ENCODE assay signal across 9 mouse cellular contexts in the genomic region with DNA sequence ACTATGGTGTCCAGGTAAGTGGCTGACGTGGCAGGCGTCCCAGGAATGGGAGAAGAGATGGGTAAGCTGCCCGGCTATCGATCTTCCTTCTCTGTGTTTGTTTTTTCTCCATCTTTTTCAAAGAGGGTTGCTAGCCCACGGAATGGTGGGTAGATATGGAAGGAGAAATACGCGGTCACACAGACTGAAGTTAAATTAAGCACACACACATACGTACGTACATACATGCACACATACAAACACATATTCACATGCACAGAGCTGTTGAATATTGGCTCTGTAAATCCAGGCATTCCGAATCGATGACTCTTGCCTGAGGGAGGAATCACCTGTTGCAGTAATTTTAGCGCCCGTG. TPM values are rescaled to one million over a fixed set of nuclear protein-coding genes. Genes with fewer than 3 reads are reported as not detected.
DNase-seq lines count a peak whose midpoint lies in the region; ATAC-seq and TF ChIP-seq lines count a peak whose summit lies in the region.
"Had no signal": no experiment of that assay in that cellular context is flagged by ENCODE, and none has a peak within 500 bp of the region (broad histone marks: within the 10 kb centered on the region; RNA-seq: fewer than 3 reads in every experiment).

No protein-coding gene starts in this region.

- H3K4me2 ChIP-seq in heart, postnatal 0 days (ENCODE audit: low read depth, low read length), result peak overlapping the region; percentile 71

- no peak; the same call in 1 of the 2 replicates for TF ChIP-seq EP300 in heart, postnatal 0 days (IDR thresholded peaks at IDR 0.05; ENCODE audit: low read depth)

- no peak for ATAC-seq in heart, postnatal 0 days (ENCODE audit: insufficient read depth, low read depth)
- ATAC-seq in Patski, result peak; percentile 12

- peaks cover 15% of the 10 kb centered on the region for H3K4me1 ChIP-seq in heart, postnatal 0 days (ENCODE audit: control insufficient read depth, insufficient read depth)
- H3K4me1 ChIP-seq in hindbrain, embryonic 10.5 days (replicated peaks), result peaks cover 18% of the 10 kb centered on the region
- peaks cover 21% of the 10 kb centered on the region for H3K4me1 ChIP-seq in midbrain, embryonic 10.5 days

- DNase-seq in heart, postnatal 0 days (ENCODE audit: low spot score), result no peak
- DNase-seq in heart, adult 18-20 months, result no peak
- DNase-seq in Patski (ENCODE audit: low read depth, low spot score), result no peak
- DNase-seq in hindbrain, embryonic 10.5 days (ENCODE audit: low spot score), result no peak
- no peak for DNase-seq in midbrain, embryonic 10.5 days (ENCODE audit: low spot score)
- no peak for DNase-seq in adrenal gland, adult 18-20 months (ENCODE audit: low spot score in 2 of 2)
- DNase-seq in urinary bladder, postnatal 36 days (ENCODE audit: low spot score in 2 of 2), result no peak
- no peak for DNase-seq in urinary bladder, adult 18-20 months (ENCODE audit: low spot score in 2 of 2)

- H3K27me3 ChIP-seq in heart, postnatal 0 days (ENCODE audit: control insufficient read depth, insufficient read depth, low read length), result no peaks in the 10 kb centered on the region
- peaks cover 6% of the 10 kb centered on the region for H3K27me3 ChIP-seq in Patski
- no peaks in the 10 kb centered on the region for H3K27me3 ChIP-seq in hindbrain, embryonic 10.5 days (ENCODE audit: insufficient read depth, poor library complexity, severe bottlenecking)
- H3K27me3 ChIP-seq in midbrain, embryonic 10.5 days (ENCODE audit: low read depth, poor library complexity, severe bottlenecking), result no peaks in the 10 kb centered on the region

- H3K9ac ChIP-seq in heart, postnatal 0 days (replicated peaks; ENCODE audit: low read depth, low read length), result peak overlapping the region; percentile 57

- H3K4me3 ChIP-seq in heart, postnatal 0 days (ENCODE audit: low read depth, low read length), result peak overlapping the region; percentile 67
- peak overlapping the region; percentile 75 for H3K4me3 ChIP-seq in hindbrain, embryonic 10.5 days
- H3K4me3 ChIP-seq in midbrain, embryonic 10.5 days, result peak overlapping the region; percentile 76

- peaks cover 14% of the 10 kb centered on the region; the same call in 1 of the 2 replicates for H3K36me3 ChIP-seq in heart, postnatal 0 days (replicated peaks; ENCODE audit: control insufficient read depth, insufficient read depth, low read length)
- H3K36me3 ChIP-seq in hindbrain, embryonic 10.5 days, result peaks cover 40% of the 10 kb centered on the region
- H3K36me3 ChIP-seq in midbrain, embryonic 10.5 days, result peaks cover 40% of the 10 kb centered on the region

- CTCF ChIA-PET in Patski (lab: Charles Lee), result no interaction called here

- no peak for TF ChIP-seq CTCF in heart, postnatal 0 days (IDR thresholded peaks at IDR 0.05; ENCODE audit: low read depth)
- no peak for TF ChIP-seq CTCF in Patski (IDR thresholded peaks at IDR 0.05)

- H3K27ac ChIP-seq in heart, postnatal 0 days (ENCODE audit: low read depth), result peak overlapping the region; percentile 94
- peak overlapping the region; percentile 97 for H3K27ac ChIP-seq in hindbrain, embryonic 10.5 days
- H3K27ac ChIP-seq in midbrain, embryonic 10.5 days (replicated peaks), result peak overlapping the region; percentile 93

- no peaks in the 10 kb centered on the region for H3K9me3 ChIP-seq in heart, postnatal 0 days (replicated peaks; ENCODE audit: control insufficient read depth, low read length)
- no peaks in the 10 kb centered on the region for H3K9me3 ChIP-seq in hindbrain, embryonic 10.5 days
- H3K9me3 ChIP-seq in midbrain, embryonic 10.5 days (replicated peaks), result no peaks in the 10 kb centered on the region

- POLR2A ChIA-PET in Patski (lab: Charles Lee), result no interaction called here

- WGBS in heart, postnatal 0 days, result 3% methylated on average over 13 of the region's 13 CpGs
- WGBS in hindbrain, embryonic 10.5 days, result 18% methylated on average over 13 of the region's 13 CpGs
- 17% methylated on average over 13 of the region's 13 CpGs for WGBS in midbrain, embryonic 10.5 days

- in situ Hi-C loops in Patski (cut with MboI; ENCODE audit: low pct_unique_long_range_greater_than_20kb), result loop anchor here (10.0 kb wide), 1 partner anchor 359 kb away; no protein-coding TSS in a partner anchor

RNA-seq across cellular contexts. Expression of a gene that starts 25.6 kb away (rescaled TPM):
- total RNA-seq in heart, postnatal 0 days (2014; rRNA removed; ENCODE audit: low replicate concordance), result not detected in 2 replicates
- polyA plus RNA-seq in heart, postnatal 0 days (2015; fragmentation: Nextera tagmentation; extraction: Ambion mirVana), result not detected in 2 replicates
- total RNA-seq in heart, adult 18-20 months (2021), result not detected
- polyA plus RNA-seq in Patski (2021), result not detected
- 0.39 and 0.73 TPM in 2 replicates for polyA plus RNA-seq in hindbrain, embryonic 10.5 days (2016; fragmentation: Nextera tagmentation; extraction: Ambion mirVana)
- not detected in 2 replicates for polyA plus RNA-seq in midbrain, embryonic 10.5 days (2016; fragmentation: Nextera tagmentation; extraction: Ambion mirVana)
- total RNA-seq in adrenal gland, adult 18-20 months (2021), result not detected
- total RNA-seq: left cerebral cortex, postnatal 10 days had no signal

RNA-seq across cellular contexts. Expression of a gene that starts 29.9 kb away (rescaled TPM):
- 0.43 TPM in 1 of 2 replicates, not detected in the other for total RNA-seq in heart, postnatal 0 days (2014; rRNA removed; ENCODE audit: low replicate concordance)
- polyA plus RNA-seq in heart, postnatal 0 days (2015; fragmentation: Nextera tagmentation; extraction: Ambion mirVana), result 0.40 TPM in 2 replicates
- not detected for total RNA-seq in heart, adult 18-20 months (2021)
- 0.03 TPM for polyA plus RNA-seq in Patski (2021)
- 20.6 and 44.7 TPM in 2 replicates for polyA plus RNA-seq in hindbrain, embryonic 10.5 days (2016; fragmentation: Nextera tagmentation; extraction: Ambion mirVana)
- polyA plus RNA-seq in midbrain, embryonic 10.5 days (2016; fragmentation: Nextera tagmentation; extraction: Ambion mirVana), result 19.1 and 36.0 TPM in 2 replicates
- total RNA-seq in adrenal gland, adult 18-20 months (2021), result 10 to 100 TPM in 1 of 2 experiments, 1 to 10 TPM in 1; 9.8 to 12.3 TPM

RNA-seq across cellular contexts. Expression of a gene that starts 43.1 kb away (rescaled TPM):
- 83.2 and 93.7 TPM in 2 replicates for total RNA-seq in heart, postnatal 0 days (2014; rRNA removed; ENCODE audit: low replicate concordance)
- 95.1 and 99.0 TPM in 2 replicates for polyA plus RNA-seq in heart, postnatal 0 days (2015; fragmentation: Nextera tagmentation; extraction: Ambion mirVana)
- total RNA-seq in heart, adult 18-20 months (2021), result 100 to 1,000 TPM; 322 to 355 TPM
- not detected for polyA plus RNA-seq in Patski (2021)
- polyA plus RNA-seq in hindbrain, embryonic 10.5 days (2016; fragmentation: Nextera tagmentation; extraction: Ambion mirVana), result 0.07 and 0.54 TPM in 2 replicates
- polyA plus RNA-seq in midbrain, embryonic 10.5 days (2016; fragmentation: Nextera tagmentation; extraction: Ambion mirVana), result 0.07 TPM in 1 of 2 replicates, not detected in the other
- 1 to 10 TPM in 1 of 2 experiments, under 1 TPM in 1; 0.66 to 6.2 TPM for total RNA-seq in adrenal gland, adult 18-20 months (2021)

RNA-seq across cellular contexts. Expression of a gene that starts 47.4 kb away (rescaled TPM):
- total RNA-seq in heart, postnatal 0 days (2014; rRNA removed; ENCODE audit: low replicate concordance), result 3.3 and 6.6 TPM in 2 replicates
- polyA plus RNA-seq in heart, postnatal 0 days (2015; fragmentation: Nextera tagmentation; extraction: Ambion mirVana), result 3.1 and 3.3 TPM in 2 replicates
- total RNA-seq in heart, adult 18-20 months (2021), result 1 to 10 TPM; 7.3 to 9.1 TPM
- polyA plus RNA-seq in Patski (2021), result 16.2 TPM
- 2.9 and 4.2 TPM in 2 replicates for polyA plus RNA-seq in hindbrain, embryonic 10.5 days (2016; fragmentation: Nextera tagmentation; extraction: Ambion mirVana)
- 2.6 and 3.1 TPM in 2 replicates for polyA plus RNA-seq in midbrain, embryonic 10.5 days (2016; fragmentation: Nextera tagmentation; extraction: Ambion mirVana)
- 10 to 100 TPM; 18.9 to 20.1 TPM for total RNA-seq in adrenal gland, adult 18-20 months (2021)

Comparison
In these comparisons a context has a peak if more than half of its experiments do, and no peak if none do; other contexts are left out.
1. RNA of a gene that starts 29.9 kb away (polyA plus RNA-seq): 20.6 to 44.7 TPM in hindbrain, embryonic 10.5 days and 19.1 to 36.0 TPM in midbrain, embryonic 10.5 days; 0.40 TPM in heart, postnatal 0 days and 0.03 TPM in Patski (single experiment); every median in the first group is over 10 times any median in the second.
2. RNA of a gene that starts 43.1 kb away (polyA plus RNA-seq): 95.1 to 99.0 TPM in heart, postnatal 0 days; 0.07 to 0.54 TPM in hindbrain, embryonic 10.5 days, not detected in Patski (single experiment) and 0.07 TPM in midbrain, embryonic 10.5 days; every median in the first group is over 10 times any median in the second.
3. Peak in every context shown above with its lines, with median percentiles within 50 percentile points of each other: H3K27ac ChIP-seq and H3K4me3 ChIP-seq.